1 mouse cellular context compared by ENCODE assay signal in genomic region chr14:46803259-46803658, GRCm38 (mm10).
A peak's percentile ranks its signal among the peaks of the same experiment; 100 is the strongest.
TF ChIP-seq lines count a peak whose summit lies in the region.

No protein-coding gene starts in this region.

TF ChIP-seq in MEL, 35 proteins besides CTCF, POLR2A, EP300 and RAD21:
- TF ChIP-seq ETS1 (IDR thresholded peaks at IDR 0.05; ENCODE audit: low read depth, low read length) (no peak), ELF1 (IDR thresholded peaks at IDR 0.05; ENCODE audit: low read depth, low read length) (0 out of 2 replicates have a peak, but pooled peaks have one; percentile 15), MAFK (IDR thresholded peaks at IDR 0.05; ENCODE audit: borderline replicate concordance, low read depth, low read length) (no peak), USF1 (IDR thresholded peaks at IDR 0.05; ENCODE audit: low read depth, low read length) (no peak), BHLHE40 (IDR thresholded peaks at IDR 0.05; ENCODE audit: borderline replicate concordance, low read depth, low read length) (no peak)
